Mouse (Mus musculus) layer of hippocampus, adult 2 months (tissue): ENCODE measurements at regions not wholly inside any gene's neighbourhood (a gene's known extent, or its start where the extent isn't known, plus 50 kb on each side); places are given as distances from the start of the nearest gene placed in this dataset.

Experiments
- DNase-seq, 2 experiments: peaks; one replicate each; pipeline ENCODE4 v3.0.0; 2022; ENCODE audit warnings: low spot score in 2 of 2
- H3K27ac ChIP-seq: fragments of 200-600 bp; 2 replicates; pipeline ENCODE4 v1.8.1; 2022
- H3K4me3 ChIP-seq: fragments of 200-600 bp; 2 replicates; pipeline ENCODE4 v1.8.1; 2022; ENCODE audit warnings: mild to moderate bottlenecking
- CTCF ChIP-seq: fragments of 200-600 bp; conservative IDR thresholded peaks from 2 replicates; pipeline ENCODE4 v1.8.1; 2022; ENCODE audit warnings: antibody characterized with exemption, mild to moderate bottlenecking, moderate library complexity

DNA sequence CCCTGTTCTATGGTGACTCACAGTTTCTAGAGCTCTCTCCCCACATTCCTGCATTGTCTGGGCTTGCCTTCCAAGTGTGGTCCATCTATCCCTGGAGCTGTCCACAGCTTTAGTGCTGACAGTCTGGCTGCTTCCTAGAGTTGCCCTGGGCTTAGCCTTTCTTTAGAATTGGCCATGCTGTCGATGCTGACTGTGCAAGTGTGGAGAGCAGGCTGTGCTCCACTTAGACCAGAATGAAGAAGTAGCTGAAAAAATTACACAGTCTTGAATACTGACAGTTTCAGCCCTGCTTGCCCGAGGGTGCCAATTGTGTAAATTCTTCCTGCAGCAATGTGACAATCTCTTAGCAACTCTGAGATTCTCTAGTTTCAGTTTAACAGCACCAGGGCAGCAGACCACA, 203.3 kb upstream of the Tmpo start:
- DNase-seq = no peak
- no peak for TF ChIP-seq CTCF

DNA sequence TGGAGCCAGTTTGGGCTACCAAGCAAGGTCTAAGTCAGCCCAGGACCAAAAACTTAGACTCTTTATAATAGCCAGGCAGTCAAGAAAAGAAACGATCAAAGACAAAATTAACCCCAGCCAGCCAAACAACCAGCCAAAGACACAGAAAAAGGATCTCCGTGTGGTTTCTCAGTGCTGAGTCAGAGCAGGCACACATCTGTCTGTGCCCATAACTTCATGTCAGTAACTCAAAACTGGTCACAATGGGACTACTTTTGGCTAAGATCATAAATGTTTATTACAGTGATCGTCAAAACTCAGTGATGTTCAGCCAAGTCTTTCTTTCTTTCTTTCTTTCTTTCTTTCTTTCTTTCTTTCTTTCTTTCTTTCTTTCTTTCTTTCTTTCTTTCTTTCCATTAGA, 195.6 kb upstream of the Tmpo start:
- TF ChIP-seq CTCF = no peak
- H3K4me3 ChIP-seq = no peak overlapping the region
- no peak overlapping the region for H3K27ac ChIP-seq
- DNase-seq = no peak

More for the DNA sequence above, 203.3 kb upstream of the Tmpo start:
- H3K27ac ChIP-seq = no peak overlapping the region
- no peak overlapping the region for H3K4me3 ChIP-seq

DNA sequence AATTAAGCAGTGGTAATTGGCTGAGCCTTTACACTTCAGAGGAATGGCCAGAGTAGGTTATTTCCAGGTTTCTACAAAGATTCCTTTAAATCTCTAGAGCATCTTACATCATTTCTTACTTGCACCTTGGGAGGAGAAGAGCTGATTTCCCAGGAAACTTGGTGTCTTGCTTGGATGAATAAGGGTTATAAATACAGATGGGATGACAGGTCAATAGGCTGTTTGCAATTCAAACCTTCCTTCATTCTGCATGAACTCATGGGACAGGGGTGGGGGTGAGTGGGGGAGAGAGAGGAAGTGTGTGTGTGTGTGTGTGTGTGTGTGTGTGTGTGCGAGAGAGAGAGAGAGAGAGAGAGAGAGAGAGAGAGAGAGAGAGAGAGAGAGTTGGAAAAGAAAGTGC, 186.4 kb upstream of the Tmpo start:
- DNase-seq = no peak
- no peak overlapping the region for H3K27ac ChIP-seq
- TF ChIP-seq CTCF = no peak
- H3K4me3 ChIP-seq = no peak overlapping the region

DNA sequence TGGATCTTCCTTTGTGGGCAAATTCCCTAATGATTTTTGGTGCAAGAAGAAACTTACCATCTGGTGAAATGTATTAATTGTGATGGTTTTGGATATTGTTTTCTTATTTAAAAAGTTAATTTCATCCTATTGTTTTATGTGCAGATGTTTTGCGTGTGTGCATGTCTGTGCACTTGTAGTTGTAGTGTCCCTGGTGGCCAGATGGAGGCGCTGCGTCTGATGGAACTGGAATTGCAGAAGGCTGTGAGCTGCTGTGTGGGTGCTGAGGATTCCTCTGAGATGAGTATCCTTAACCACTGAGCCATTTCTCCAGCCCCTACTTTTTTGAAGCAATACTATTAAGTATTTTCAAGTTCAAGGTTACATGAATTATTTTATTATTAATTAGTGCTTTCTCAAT, 181.5 kb upstream of the Tmpo start:
- no peak overlapping the region for H3K27ac ChIP-seq
- H3K4me3 ChIP-seq = no peak overlapping the region
- TF ChIP-seq CTCF = peak; percentile 58
- no peak for DNase-seq

DNA sequence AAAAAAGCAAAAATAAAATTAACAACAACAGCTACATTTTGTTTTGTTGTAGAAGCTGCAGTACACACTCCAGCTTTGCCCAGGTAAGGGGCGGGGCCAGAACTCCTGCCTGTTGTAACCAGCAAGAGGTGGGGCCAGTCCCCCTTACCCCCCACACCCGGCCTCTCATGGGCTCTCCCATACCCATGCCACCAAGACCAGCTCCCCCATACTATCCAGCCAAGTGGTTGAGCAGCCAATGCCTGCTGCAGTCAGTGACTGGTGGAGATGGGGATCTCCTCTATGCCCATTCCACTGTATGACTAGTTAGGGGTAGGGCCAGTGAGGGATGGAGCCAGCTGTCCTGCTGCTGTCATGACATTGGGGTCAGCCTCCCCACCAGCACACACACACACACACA, 180.5 kb upstream of the Tmpo start:
- H3K4me3 ChIP-seq = no peak overlapping the region
- TF ChIP-seq CTCF = no peak
- DNase-seq = no peak
- H3K27ac ChIP-seq = no peak overlapping the region

DNA sequence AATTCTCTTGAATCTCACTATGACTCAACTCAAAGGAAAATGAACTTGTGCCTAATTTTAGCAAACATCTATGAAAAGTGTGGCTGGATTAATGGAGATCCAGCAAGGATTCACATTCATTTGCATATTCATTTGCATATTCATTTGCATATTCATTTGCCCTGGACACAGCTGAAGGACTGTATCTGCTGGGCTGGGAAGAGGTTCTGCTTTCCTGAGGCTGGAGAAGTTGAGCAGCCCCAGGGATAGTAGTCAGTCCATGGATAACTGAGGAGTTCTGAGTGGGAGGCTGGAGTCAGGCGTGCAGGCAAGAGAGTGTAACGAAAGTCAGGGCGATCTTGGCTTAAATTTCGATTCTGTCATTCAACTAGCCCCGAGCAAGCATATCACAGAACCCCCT, 164.3 kb upstream of the Tmpo start:
- Histone ChIP-seq H3K4me3 (no peak overlapping the region), H3K27ac (no peak overlapping the region)
- no peak for TF ChIP-seq CTCF
- no peak for DNase-seq

DNA sequence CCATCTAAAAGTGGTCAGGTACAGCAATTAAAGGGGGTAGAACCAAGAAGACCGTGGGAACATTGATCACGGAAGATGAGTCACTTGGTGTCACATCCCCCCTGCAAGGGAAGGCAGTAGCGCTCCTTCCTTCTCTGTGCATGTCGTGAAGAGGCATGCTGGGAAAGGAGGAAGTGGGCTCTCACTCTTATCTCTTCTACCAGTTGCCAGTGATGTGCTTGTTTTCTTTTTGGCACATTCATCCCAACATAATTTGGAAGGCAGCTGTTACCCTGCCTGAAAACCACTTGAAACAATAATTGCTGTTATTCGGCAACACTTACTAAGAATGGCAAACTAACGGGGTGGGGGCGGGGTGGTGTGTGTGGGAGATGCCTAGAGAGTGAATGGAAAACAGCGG, 161.0 kb upstream of the Tmpo start:
- Histone ChIP-seq H3K27ac (no peak overlapping the region), H3K4me3 (no peak overlapping the region)
- TF ChIP-seq CTCF = no peak
- no peak for DNase-seq

DNA sequence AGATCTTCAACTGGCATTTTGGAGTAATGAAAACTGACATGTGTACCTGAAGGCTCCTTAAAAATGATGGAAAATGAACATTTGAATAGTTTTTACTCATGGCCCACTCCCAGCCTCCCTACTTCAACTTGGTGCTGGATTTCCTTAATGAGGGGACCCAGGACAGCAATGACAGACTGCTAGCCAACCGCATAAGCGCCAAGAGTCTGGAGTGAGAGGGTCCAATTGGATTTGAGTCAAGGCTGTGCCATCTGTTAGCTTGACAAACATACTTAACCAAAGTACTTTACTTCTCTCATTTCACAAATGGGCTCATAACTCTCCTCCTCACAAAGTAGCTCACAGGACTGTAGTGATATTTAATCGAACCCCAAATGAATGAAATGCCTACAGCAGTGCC, 158.2 kb upstream of the Tmpo start:
- no peak for TF ChIP-seq CTCF
- Histone ChIP-seq H3K27ac (no peak overlapping the region), H3K4me3 (no peak overlapping the region)
- DNase-seq = no peak

DNA sequence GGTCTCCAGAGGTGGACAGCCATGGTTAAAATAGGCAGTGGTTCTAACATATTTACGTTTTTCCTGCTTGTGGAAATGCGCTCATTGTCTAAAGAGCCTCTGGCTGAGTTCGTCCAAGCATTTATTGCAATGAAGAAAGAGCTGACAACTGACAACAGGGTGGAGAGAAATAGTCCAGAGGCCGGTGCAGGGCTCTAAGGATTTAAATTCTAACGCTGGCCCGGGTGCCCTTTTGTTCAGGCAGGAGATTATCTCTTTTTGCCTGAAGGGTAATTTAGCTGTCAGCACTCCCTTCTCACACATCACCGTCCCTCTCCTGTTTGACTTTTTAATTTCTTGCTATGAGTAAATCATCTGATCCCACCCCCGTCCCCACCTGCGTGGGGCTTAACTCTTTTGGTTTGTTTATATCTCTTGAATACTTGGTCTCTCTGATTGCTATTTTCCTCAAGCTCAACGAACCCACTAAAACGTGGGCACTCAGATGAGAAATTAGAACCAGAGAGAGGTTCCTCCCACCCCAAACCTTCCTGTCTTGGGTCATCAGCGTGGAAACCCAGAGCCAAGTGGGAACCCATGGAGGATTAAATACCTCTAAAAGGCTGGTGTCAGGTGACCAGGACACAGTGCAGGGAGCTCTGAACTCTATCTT, 145.7 kb upstream of the Tmpo start:
- no peak for DNase-seq
- H3K27ac ChIP-seq = no peak overlapping the region
- TF ChIP-seq CTCF = no peak
- H3K4me3 ChIP-seq = no peak overlapping the region

DNA sequence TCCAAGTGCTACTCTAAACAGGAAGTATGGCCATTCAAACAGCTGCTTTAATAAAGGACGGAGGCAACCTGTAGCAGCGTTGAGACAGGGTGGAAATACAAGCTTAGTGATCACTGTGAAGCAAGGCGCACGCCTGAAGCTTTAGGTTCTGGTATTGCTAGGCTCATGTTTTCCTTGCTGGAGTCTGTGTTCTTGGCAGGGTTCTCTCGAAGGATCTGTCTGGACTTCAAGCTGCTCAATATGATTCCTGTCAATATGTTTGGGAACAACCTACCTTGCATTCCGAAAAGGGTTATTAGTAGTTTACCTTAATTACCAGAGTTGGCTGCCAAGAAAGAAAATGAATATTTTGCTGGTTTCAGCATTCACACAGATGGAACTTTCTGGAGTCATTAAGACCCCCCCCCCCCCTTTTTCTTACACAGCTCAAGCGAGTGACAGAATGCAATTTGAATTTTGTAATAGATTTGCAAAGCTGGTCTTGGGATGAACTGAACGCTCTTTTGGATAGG, 145.1 kb upstream of the Tmpo start:
- no peak for DNase-seq
- TF ChIP-seq CTCF = no peak
- H3K27ac ChIP-seq = no peak overlapping the region
- H3K4me3 ChIP-seq = no peak overlapping the region

DNA sequence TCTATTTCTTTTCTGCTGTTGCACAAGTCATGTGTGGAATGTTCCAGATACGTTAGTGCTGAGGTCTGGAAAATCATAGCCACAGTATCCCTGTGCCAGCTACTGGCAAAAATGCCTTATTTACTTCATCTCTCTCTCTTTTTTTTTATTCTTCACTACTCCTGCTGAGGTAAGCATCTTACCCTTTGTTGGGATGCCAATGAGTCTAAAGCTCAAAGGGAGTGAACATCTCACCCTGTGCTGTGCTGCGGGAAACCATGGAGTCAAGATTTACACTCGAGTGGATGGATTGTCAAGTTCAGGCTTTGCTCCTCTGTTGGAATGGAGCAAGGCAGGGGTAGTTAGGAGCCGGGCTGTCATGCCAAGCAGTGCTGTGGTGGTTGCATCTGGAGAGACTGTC, 140.1 kb upstream of the Tmpo start:
- no peak for TF ChIP-seq CTCF
- DNase-seq = no peak
- Histone ChIP-seq H3K27ac (no peak overlapping the region), H3K4me3 (no peak overlapping the region)

DNA sequence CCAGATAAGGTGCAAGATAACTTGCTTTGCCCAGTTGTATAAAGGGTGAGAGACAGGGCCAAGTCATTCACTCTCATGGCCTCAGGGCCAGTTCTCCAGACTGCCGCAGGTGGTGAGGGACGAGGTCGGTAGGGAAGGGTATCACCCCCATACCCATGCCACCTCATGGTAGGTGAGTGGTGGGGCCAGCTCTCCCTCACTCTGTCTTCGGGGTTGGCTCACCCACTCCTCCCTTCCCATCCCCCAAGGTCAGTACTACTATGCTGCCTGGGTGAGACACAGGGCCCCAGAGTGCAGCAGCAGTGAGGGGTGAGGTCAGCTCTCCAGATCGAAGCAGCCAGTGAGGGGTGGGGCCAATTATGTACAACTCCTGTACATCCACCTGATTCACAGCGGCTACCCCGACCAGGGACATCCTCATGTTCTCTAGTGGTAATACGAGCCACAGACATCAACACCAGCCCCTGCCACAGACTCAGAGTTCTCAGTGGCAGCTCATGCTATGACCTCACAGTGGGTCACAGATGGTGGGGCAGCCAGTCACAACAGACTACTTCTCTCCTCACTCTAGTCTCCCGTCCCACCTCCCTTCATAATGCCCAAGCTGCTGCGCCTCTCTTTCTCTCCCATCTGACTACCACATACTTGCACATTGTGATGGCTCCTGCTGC, 138.5 kb upstream of the Tmpo start:
- H3K4me3 ChIP-seq = no peak overlapping the region
- DNase-seq = no peak
- TF ChIP-seq CTCF = no peak
- no peak overlapping the region for H3K27ac ChIP-seq

DNA sequence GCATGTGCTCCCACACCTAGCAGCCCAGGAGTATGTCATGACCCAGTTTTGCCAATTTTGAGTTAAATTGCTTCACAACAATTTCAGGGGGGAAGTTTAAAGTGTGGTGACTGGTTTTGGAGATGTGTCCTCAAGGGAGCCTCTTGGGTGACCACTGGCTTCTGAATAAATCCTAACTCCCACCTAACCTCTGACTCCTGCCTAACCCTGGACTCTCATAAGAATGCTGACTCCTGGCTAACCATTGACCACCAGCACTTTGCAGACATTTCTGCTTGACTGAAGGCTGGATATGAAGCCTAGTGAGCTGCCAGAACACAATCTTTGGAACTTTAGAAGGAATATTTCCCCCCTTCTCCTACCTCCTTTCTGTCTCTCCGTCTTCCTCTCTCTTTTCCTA, 133.3 kb upstream of the Tmpo start:
- TF ChIP-seq CTCF = no peak
- DNase-seq = no peak

DNA sequence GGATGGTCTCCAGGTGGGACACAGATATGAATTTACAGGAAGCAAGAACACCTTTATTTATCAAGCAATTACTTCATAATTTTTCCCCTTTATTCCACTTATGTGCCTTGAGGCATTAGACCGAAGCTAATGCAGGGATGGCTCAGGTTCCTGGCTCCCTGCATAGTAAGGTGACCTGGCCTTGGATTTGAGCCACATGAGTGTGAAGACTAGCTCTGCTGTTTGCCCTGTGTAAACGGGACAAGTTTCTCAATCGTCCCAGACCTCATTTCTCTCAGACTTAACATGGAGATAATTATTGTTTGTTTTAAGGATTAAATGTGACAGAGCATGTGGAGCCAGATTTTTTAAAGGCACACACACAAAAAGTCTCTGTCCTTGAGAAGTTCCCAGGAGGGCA, 132.2 kb upstream of the Tmpo start:
- no peak overlapping the region for H3K27ac ChIP-seq
- no peak for DNase-seq
- H3K4me3 ChIP-seq = no peak overlapping the region
- TF ChIP-seq CTCF = no peak

More for the DNA sequence above, 133.3 kb upstream of the Tmpo start:
- Histone ChIP-seq H3K4me3 (no peak overlapping the region), H3K27ac (no peak overlapping the region)

DNA sequence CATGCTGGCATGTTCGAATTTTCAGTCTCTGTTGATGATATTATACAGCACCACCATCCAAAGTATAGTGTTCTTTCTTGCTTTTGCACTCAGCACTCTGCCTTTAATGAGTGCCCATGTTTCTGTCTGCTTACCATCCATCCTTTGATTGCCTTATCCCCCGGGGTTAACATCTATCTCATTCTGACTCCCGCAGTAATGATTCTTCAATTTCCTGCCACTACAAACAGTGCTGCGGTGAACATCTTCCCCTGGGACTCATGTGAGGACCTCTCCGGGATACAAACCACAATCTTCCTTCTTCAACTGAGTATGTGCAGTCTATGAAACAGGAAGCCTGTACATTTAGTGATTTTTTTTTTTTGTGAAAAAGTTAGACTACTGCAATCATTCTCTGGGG, 131.8 kb upstream of the Tmpo start:
- Histone ChIP-seq H3K27ac (no peak overlapping the region), H3K4me3 (no peak overlapping the region)
- no peak for DNase-seq
- no peak for TF ChIP-seq CTCF
